Mouse (Mus musculus) kidney, postnatal 4 days (tissue): Measurements from ENCODE around the gene Sft2d1.
"Not testable (repeated sequence)": the region's sequence is repeated elsewhere in the genome, so short reads cannot be mapped to it uniquely, and the experiment has no call there.

Source experiments
- DNase-seq, 2 experiments: peaks; one replicate each; pipeline ENCODE4 v3.0.0; 2021; ENCODE audit warnings: mixed read lengths in 2 of 2

The Sft2d1 gene

DNA sequence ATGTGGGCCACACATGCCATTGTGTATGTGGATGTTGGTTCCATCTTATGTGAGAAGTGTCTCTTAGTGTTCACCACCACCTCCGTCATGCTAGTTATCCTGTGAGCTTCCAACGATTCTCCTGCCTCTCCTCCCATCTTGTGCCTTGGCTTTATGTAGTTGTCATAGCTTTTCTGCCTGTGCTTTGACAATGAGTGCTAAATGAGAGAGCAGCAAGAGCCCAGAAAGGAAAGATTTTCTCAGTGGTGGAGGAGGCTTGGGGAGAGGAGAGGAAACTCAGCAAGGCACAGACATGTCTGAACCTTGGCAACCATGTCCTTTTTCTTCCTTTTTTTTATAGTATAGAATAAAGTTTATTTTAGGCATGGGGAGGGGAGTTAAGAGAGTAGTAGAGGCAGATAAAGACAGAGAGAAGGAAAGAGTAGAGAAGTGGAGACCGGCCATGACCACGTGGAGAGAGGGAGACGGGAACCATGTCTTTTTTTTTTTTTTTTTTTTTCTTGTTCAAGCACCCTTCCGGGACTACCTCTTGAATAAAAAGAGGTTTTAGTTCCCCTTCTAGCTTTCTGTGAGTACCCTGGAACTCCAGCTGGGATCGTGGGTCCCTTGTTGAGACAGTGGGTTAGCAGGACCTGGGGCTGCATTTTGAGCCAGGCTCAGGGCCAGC lies 8.0 kb upstream of the Sft2d1 start:
- DNase-seq: no peak

- no peak for DNase-seq
Observed at GRCm38 (mm10) chr17:8303671-8304070, 7.2 kb upstream of the Sft2d1 start.

DNA sequence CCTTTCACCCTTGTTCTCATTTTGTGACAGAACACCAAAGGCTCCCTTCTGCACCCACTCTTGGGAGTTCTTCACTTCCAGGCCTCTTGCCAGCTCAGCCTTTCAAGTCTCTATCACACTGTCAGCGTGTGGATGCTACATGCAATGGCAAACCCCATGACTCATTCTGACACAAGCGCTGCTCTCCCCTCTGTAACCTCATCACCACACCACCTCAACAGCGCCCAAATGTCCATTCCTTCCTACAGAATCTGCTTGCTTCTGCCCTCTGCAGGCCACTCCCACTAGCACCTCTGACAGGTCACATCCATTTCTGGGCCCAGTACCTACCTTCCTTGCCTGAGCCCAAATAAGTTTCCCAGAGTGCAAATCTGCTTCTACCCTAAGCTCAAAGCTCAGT lies 5.1 kb upstream of the Sft2d1 start:
- DNase-seq: peak in 1 of 2 experiments; percentile 44

DNA sequence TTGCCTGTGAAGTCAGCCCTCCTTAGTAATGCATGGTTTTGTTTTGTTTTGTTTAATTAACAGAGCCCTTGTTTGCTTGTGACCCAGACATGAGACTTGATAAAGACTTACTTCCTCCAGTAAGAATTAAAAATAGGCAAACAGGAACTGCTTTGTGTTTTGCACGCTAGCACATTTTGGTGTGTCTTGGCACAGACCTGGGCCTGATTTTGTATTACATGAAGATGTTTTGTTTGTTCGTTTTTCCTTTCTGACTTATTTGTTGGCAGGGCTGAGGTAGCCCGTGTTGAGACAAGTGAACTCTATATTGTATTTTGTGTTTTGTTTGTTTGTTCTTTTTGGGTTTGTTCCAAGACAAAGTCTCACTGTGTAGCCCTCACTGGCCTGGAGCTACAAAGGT lies 849 bp downstream of the Sft2d1 start:
- DNase-seq: no peak

GRCm38 (mm10) chr17:8313976-8314375 lies 3.1 kb downstream of the Sft2d1 start:
- DNase-seq: no peak

- peak in 1 of 2 experiments; percentile 20 for DNase-seq
Observed at GRCm38 (mm10) chr17:8316251-8316650, 5.3 kb downstream of the Sft2d1 start.

GRCm38 (mm10) chr17:8326877-8327276 lies 16.0 kb downstream of the Sft2d1 start:
- not testable (repeated sequence) for DNase-seq

DNA sequence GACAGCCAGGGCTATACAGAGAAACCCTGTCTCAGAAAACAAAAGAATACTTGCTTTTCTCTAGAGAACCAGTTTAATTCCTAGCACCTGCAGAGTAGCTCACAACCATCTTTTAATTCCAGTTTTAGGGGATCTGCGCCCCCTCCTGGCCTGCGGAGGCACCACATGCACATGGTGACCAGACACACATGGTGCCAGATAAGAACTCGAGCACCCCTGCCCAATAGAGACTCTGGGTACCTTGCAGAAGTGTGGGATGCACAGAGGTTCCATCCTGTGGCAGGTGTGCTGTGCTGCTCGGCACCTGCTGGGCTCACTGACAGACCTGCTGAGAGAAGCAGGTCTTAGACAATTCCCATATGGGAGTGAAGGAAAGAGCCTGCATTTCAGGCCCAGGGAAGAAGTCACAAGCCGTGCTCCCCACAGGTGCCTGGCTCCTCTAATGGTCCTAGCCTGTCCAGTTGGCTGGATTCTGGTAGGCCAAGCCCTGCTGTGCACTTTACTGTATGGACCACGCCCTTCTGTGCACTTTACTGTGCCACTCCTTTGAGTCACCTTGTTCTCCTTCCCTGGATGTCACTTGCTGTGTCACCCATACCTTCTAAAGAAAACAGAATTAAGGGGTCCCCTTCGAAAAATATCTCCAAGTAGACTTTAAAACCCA lies 17.7 kb downstream of the Sft2d1 start:
- no peak for DNase-seq

- no peak for DNase-seq
Observed at GRCm38 (mm10) chr17:8330602-8331001, 19.7 kb downstream of the Sft2d1 start.

GRCm38 (mm10) chr17:8337159-8337558 lies 26.3 kb downstream of the Sft2d1 start, which contains the start of gene Prr18:
Gene Prr18 (plus strand): TSS chr17:8337459.
- not testable (repeated sequence) for DNase-seq

- DNase-seq: no peak
Observed at GRCm38 (mm10) chr17:8339666-8340374, 28.9 kb downstream of the Sft2d1 start.

DNA sequence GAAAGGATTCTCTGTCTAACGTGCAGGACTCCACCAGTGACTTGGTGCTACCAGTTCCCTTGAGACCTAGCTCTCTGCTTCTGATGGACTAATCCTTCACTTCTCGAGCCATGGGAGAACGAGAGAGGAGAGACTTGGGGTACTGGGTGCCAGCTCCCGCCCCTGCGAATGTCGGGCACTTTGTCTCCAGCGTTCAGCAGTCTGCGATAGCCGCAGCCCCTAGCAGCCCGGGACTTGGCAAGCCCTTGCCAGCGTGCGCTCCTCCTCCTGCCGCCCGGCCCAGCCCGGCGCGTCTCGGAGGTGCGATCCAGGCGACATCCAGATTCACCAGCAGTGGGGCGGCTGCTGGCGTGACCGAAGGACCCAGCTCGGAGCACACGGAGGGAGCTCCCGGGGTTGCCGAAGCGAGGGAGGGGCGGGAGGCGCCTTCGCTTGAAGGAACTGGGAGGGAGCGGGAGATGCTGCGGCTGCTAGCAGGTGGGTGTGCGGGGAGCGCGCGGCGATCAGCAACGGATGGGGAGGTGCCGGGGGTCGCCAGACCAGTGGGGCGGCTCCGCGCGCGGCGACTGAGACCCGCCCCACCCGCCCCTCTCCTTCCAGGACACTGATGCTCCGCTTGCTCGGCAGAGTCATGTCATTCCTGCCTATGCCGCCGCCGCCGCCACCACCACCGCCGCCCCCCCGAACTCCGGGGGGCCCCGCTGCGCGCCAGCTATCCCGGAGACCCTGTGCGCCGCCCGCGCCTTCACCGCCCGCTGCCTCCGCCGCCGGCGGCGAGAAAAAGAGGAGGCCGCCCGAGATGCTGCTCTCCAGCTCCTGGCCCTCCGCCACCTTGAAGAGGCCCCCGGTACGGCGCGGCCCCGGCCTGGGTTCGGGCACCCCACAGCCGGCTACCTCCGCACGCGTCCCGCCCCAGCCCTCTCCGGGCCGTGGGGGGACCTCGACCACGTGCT lies 29.8 kb downstream of the Sft2d1 start:
- DNase-seq: peak; percentile 41 to 57

- peak; percentile 8 to 12 for DNase-seq
Observed at GRCm38 (mm10) chr17:8341360-8341963, 30.6 kb downstream of the Sft2d1 start.

- DNase-seq: no peak
Observed at GRCm38 (mm10) chr17:8342706-8343105, 31.8 kb downstream of the Sft2d1 start.

DNA sequence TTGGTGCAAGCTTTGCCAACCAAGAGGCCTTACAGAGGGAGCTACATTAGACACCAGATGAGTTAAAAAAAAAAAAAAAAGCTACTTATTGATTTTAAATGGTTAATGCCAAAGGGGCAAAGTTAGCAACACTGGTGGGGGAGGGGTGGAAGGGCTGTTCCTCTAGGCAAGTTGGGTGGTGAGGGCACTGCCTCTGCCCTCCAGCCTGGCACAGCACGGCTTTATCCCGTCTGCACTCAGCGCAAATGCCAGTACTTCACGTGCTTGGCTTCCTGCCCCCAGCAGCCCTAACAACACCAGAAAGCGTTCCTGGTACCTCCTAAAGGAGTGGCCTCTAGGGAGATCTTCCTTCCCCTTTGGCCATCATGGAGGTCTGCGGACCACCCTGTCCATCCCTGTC lies 32.5 kb downstream of the Sft2d1 start:
- DNase-seq: peak; percentile 14 to 29

DNA sequence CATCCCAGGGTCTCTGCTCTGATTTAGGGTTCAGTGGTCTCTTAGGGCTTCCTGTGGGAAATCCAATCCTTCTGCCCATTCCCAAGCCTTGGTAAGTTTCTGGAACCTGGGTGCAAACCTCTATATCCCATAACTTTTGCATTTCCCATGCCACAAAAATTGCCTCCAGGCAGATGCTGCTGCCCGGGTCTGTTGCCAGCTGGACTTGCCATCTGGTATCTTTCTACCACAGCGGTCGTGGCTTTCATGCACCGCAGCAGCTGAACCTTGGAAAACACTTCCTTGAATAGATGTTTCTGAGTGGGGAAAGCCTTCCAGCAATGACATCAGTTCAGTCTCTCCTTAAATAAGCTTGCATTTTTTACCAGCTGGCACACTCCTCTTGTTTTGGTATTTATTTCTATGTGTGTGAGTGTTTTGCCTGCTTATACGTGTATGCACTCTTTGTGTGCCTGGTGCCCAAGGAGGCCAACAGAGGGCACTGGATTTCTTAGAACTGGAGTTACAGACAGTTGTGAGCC lies 36.9 kb downstream of the Sft2d1 start:
- no peak for DNase-seq

GRCm38 (mm10) chr17:8348941-8349340 lies 38.0 kb downstream of the Sft2d1 start:
- DNase-seq: no peak

DNA sequence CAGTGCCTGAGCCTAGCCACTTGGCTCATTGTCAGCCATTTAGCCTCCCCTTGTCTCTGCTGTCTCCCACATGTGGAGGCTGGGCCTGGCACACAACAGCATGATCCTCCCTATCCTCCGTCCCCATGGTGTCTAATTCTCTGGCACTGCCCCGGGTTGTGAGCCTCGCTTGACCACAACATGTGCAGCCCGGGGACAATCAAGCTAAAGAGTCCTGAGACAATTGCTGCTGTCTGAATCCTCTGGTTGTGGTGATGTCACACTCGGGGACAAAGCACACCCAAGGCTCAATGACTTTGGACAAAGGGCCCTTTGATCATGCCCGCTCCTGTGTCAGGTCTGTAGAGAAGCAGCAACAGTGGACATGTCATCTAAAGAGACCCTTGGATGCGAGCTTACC lies 40.2 kb downstream of the Sft2d1 start:
- no peak for DNase-seq

DNA sequence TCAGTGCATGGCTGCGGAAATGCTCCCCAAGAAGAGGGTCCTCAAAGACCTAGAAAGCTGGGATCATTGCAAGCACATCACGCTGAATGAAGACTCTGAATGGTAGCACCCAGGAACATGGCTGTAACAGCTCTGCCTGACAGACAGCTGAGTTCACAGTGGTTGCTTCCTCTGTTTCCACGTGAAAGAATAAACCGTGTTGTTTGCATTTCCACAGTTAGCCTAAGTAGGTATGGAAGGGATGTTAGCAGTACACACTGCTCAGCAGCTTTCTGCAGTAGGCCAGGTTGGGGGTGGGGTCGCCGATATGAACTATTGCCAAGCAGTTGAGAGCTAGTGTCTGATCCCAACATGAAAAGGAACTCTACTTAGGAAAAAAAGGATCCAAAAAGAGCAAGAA lies 44.8 kb downstream of the Sft2d1 start, which contains the start of gene T2:
Gene T2 (plus strand): TSS at position 301 of the 400 bp plus-strand sequence.
- DNase-seq: no peak

DNA sequence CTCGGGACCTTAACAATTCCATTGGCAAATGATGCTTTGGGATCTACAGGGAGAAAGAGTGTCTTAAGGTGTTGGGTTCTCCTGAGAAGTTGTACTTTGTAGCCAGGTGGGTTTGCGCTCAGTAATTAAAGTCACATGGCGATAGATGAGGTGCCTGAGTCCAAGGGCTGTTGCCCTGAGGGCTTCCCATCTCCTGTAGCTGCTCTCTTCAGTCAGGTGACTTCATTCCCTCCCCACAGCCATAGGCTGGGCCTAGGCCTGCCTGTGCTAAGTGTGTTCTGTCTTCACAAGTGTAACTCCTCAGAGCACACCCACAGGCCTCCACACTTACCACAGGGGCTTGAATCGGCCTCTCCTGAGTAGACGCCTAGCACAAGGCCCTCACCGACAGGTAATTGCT lies 46.6 kb downstream of the Sft2d1 start:
- DNase-seq: no peak

GRCm38 (mm10) chr17:8360876-8361275 lies 50.0 kb downstream of the Sft2d1 start:
- DNase-seq: no peak
